Mouse (Mus musculus) heart, embryonic 10.5 days (tissue): ENCODE results near the gene Dcaf15. TPM values are rescaled to one million over a fixed set of nuclear protein-coding genes. Genes with fewer than 3 reads are reported as not detected.

ENCODE experiments used
- DNase-seq: peaks from one replicate; pipeline ENCODE4 v3.0.0-alpha.2; 2017; ENCODE audit warnings: low spot score
- H3K27ac ChIP-seq: fragments of 300-500 bp; sonication (generic); 2 replicates; pipeline ENCODE4 v1.5.1; 2016; ENCODE audit warnings: mild to moderate bottlenecking
- H3K27me3 ChIP-seq: fragments of 300-500 bp; sonication (generic); 2 replicates; pipeline ENCODE4 v1.6.1; 2016; ENCODE audit warnings: mild to moderate bottlenecking; ENCODE audit not compliant: poor library complexity, insufficient read depth, severe bottlenecking
- H3K36me3 ChIP-seq: fragments of 300-500 bp; sonication (generic); 2 replicates; pipeline ENCODE4 v1.6.1; 2016; ENCODE audit warnings: mild to moderate bottlenecking, moderate library complexity
- H3K4me1 ChIP-seq: fragments of 300-500 bp; sonication (generic); 2 replicates; pipeline ENCODE4 v1.6.1; 2016; ENCODE audit warnings: mild to moderate bottlenecking
- H3K4me3 ChIP-seq: fragments of 300-500 bp; sonication (generic); 2 replicates; pipeline ENCODE4 v1.5.1; 2016; ENCODE audit warnings: mild to moderate bottlenecking, moderate library complexity
- H3K9me3 ChIP-seq: fragments of 300-500 bp; sonication (generic); 2 replicates; pipeline ENCODE4 v1.6.1; 2016; ENCODE audit warnings: mild to moderate bottlenecking, moderate library complexity
- WGBS: fragments of 180-500 bp; shearing (Covaris S2); methylation state at CpG from one replicate; pipeline ENCODE4 v1.1.7; 2016; 5-methylcytosine and 5-hydroxymethylcytosine counted together
- polyA plus RNA-seq: library from polyadenylated mRNA; unstranded; fragments of >200 nt; fragmentation: Nextera tagmentation; extraction: Ambion mirVana; gene quantifications from 2 replicates; pipeline ENCODE4 v1.2.1, GENCODE M21; 2016

Dcaf15 gene
- polyA plus RNA-seq, 1 experiment from 2014 or later, result 14.2 TPM

DNA sequence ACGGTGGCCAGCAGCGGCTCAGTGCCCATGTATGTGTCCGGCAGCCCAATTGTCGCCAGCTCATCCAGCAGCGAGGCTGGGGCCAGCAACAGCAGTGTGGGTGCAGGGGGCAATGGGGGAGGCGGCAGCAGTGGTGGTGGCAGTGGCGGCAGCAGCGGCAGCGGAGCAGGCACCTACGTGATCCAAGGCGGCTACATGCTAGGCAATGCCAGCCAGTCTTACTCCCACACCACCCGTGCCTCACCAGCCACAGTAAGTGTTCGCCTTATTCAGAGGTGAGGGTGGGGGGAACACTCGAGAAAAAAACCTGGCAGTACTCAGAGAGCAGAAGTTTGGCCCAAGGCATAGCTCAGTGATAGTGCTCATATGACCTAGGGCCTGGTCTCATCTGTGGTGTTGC, 16.7 kb downstream of the Dcaf15 start:
- no peaks in the 10 kb centered on the region; the same call in 1 of the 2 replicates for H3K27me3 ChIP-seq
- no peaks in the 10 kb centered on the region for H3K9me3 ChIP-seq
- H3K4me1 ChIP-seq, result peaks cover 14% of the 10 kb centered on the region
- DNase-seq, result no peak
- H3K36me3 ChIP-seq, result peaks cover 88% of the 10 kb centered on the region
- H3K4me3 ChIP-seq, result no peak overlapping the region
- H3K27ac ChIP-seq, result no peak overlapping the region
- 93% methylated on average over 14 of the region's 14 CpGs for WGBS

GRCm38 (mm10) chr8:84087156-84087555, 17.4 kb downstream of the Dcaf15 start:
- 85% methylated on average over 7 of the region's 7 CpGs for WGBS
- H3K9me3 ChIP-seq, result no peaks in the 10 kb centered on the region

DNA sequence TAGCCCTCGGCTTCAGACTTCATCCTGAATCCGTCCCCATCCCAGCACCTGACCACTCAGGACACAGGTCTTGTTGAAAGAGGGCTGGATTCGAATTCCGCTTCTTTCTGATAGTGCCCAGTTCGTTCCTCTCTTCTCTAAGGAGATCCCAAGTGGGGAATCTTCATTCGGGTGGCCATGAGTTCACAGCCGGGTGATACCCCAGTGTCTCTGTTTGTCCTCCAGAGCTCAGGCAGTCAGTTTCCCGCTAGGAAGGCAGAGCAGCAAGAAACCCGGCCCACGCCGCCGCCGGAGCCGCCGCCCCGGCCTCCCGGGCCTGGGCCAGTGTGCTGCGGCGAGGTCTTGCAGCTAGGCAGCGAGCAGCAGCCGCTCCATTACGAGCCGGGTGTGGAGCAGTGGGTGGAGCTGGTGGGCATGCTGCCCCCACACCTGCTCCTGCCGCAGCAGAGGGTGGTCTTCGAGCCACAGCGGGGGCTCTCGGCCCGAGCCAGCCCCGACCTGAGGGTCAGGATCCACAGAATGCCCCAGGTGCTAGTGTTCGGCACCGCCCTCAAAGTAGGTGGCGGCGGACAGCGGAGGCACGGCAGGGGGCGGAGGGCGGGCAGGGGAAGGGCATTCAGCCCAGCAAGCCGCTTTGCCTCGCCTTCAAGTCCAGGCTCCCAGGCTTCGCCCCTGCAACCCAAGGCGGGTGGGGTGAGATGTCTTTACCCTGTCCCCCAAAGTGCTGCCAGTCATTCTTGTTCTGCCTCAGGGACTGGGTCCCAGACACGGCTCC, 20.0 kb downstream of the Dcaf15 start:
- WGBS, result 47% methylated on average over 42 of the region's 42 CpGs
- Histone ChIP-seq H3K4me1 (peaks cover 14% of the 10 kb centered on the region), H3K27me3 (no peaks in the 10 kb centered on the region; the same call in 1 of the 2 replicates), H3K9me3 (no peaks in the 10 kb centered on the region), H3K27ac (peak overlapping the region; percentile 52), H3K4me3 (peak overlapping the region; percentile 35), H3K36me3 (peaks cover 91% of the 10 kb centered on the region)
- no peak for DNase-seq

More at GRCm38 (mm10) chr8:84087156-84087555, 17.4 kb downstream of the Dcaf15 start:
- Histone ChIP-seq H3K4me3 (no peak overlapping the region), H3K36me3 (peaks cover 88% of the 10 kb centered on the region), H3K27ac (no peak overlapping the region), H3K4me1 (peaks cover 14% of the 10 kb centered on the region), H3K27me3 (no peaks in the 10 kb centered on the region; the same call in 1 of the 2 replicates)
- DNase-seq, result no peak

- Histone ChIP-seq H3K27ac (no peak overlapping the region), H3K4me1 (peaks cover 19% of the 10 kb centered on the region), H3K27me3 (no peaks in the 10 kb centered on the region; the same call in 1 of the 2 replicates), H3K36me3 (peaks cover 91% of the 10 kb centered on the region), H3K4me3 (no peak overlapping the region), H3K9me3 (no peaks in the 10 kb centered on the region)
- DNase-seq, result no peak
- 41% methylated on average over 8 of the region's 8 CpGs for WGBS
Observed at GRCm38 (mm10) chr8:84083829-84084241, 20.7 kb downstream of the Dcaf15 start.

GRCm38 (mm10) chr8:84079206-84079605, 25.4 kb downstream of the Dcaf15 start:
- WGBS, result 75% methylated on average over 5 of the region's 5 CpGs

GRCm38 (mm10) chr8:84076849-84077248, 27.7 kb downstream of the Dcaf15 start:
- H3K27ac ChIP-seq, result no peak overlapping the region
- DNase-seq, result no peak
- no peaks in the 10 kb centered on the region for H3K9me3 ChIP-seq
- H3K36me3 ChIP-seq, result peaks cover 61% of the 10 kb centered on the region
- H3K4me3 ChIP-seq, result no peak overlapping the region
- H3K4me1 ChIP-seq, result peaks cover 36% of the 10 kb centered on the region
- no peaks in the 10 kb centered on the region for H3K27me3 ChIP-seq
- 64% methylated on average over 3 of the region's 3 CpGs for WGBS

More at GRCm38 (mm10) chr8:84079206-84079605, 25.4 kb downstream of the Dcaf15 start:
- no peak for DNase-seq
- H3K27me3 ChIP-seq, result no peaks in the 10 kb centered on the region
- no peak overlapping the region for H3K27ac ChIP-seq
- peaks cover 80% of the 10 kb centered on the region for H3K36me3 ChIP-seq
- no peaks in the 10 kb centered on the region for H3K9me3 ChIP-seq
- peaks cover 27% of the 10 kb centered on the region for H3K4me1 ChIP-seq
- no peak overlapping the region for H3K4me3 ChIP-seq

- H3K27me3 ChIP-seq, result no peaks in the 10 kb centered on the region
- no peak overlapping the region for H3K4me3 ChIP-seq
- 77% methylated on average over 1 of the region's 1 CpGs for WGBS
- peaks cover 59% of the 10 kb centered on the region for H3K36me3 ChIP-seq
- H3K4me1 ChIP-seq, result peaks cover 40% of the 10 kb centered on the region
- no peaks in the 10 kb centered on the region for H3K9me3 ChIP-seq
- H3K27ac ChIP-seq, result no peak overlapping the region
- DNase-seq, result no peak
Observed at GRCm38 (mm10) chr8:84076412-84076811, 28.2 kb downstream of the Dcaf15 start.

DNA sequence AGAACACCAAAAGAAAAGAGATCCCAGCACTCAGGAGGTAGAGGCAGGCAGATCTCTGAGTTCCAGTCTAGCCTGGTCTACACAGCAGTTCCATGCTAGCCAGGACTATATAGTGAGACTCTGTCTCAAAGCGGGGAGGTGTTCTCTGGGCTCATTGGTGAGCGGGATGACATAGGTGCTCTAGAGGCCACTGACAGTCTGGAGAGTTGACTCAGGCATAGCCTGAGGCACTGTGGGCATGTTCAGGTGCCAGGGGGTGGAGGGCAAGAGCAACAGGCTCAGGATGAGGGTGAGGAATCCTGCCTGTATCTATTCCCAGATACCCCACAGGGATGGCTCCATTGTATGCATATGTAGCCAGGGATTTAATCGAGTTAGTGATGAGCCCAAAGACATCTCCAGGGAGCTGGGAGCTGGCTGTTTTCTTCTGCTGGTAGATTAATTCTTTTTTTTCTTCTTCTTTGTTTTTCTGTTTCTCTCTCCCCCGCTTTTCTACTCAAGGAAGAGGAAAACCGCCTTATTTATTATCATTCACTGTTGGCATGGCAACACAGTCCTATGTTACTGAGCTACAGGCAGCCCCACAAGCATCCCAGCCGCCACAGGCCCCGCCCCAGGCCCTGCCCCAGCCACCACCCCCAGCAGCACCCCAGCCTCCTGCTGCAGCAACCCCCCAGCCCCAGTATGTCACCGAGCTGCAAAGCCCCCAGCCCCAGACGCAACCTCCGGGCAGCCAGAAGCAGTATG, 31.2 kb downstream of the Dcaf15 start:
- peaks cover 57% of the 10 kb centered on the region for H3K4me1 ChIP-seq
- no peaks in the 10 kb centered on the region for H3K27me3 ChIP-seq
- H3K9me3 ChIP-seq, result no peaks in the 10 kb centered on the region
- no peak overlapping the region for H3K4me3 ChIP-seq
- WGBS, result 69% methylated on average over 10 of the region's 10 CpGs
- H3K36me3 ChIP-seq, result peaks cover 34% of the 10 kb centered on the region
- H3K27ac ChIP-seq, result no peak overlapping the region
- DNase-seq, result no peak

DNA sequence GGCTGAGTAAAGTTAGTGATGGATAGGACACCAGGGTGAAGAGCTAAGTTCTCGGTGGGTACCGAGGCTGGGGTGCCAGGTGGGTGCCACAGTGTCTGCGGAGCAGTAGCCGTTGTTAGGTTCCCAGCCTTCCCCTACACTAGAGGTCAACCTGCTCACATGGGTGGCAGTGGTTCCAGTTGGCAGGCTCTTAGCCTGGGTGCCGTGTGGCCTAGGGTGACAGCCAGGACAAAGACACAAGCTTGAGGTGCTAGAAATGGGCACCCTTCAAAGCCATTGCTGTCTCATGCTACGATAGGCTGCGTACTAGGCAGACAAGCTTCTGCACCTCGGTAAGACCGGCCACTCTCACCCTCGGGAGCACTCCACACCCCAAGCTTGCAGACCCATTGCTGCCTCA, 32.2 kb downstream of the Dcaf15 start:
- Histone ChIP-seq H3K27me3 (no peaks in the 10 kb centered on the region), H3K4me3 (no peak overlapping the region), H3K36me3 (peaks cover 34% of the 10 kb centered on the region), H3K27ac (no peak overlapping the region), H3K9me3 (no peaks in the 10 kb centered on the region), H3K4me1 (peaks cover 68% of the 10 kb centered on the region)
- 91% methylated on average over 10 of the region's 10 CpGs for WGBS
- no peak for DNase-seq

GRCm38 (mm10) chr8:84071921-84072320, 32.6 kb downstream of the Dcaf15 start:
- H3K4me1 ChIP-seq, result peaks cover 65% of the 10 kb centered on the region

GRCm38 (mm10) chr8:84070667-84071066, 33.9 kb downstream of the Dcaf15 start:
- no peaks in the 10 kb centered on the region for H3K27me3 ChIP-seq
- 89% methylated on average over 2 of the region's 2 CpGs for WGBS
- H3K27ac ChIP-seq, result no peak overlapping the region
- no peak for DNase-seq
- H3K4me3 ChIP-seq, result no peak overlapping the region
- peaks cover 19% of the 10 kb centered on the region for H3K36me3 ChIP-seq
- no peaks in the 10 kb centered on the region for H3K9me3 ChIP-seq
- peaks cover 56% of the 10 kb centered on the region for H3K4me1 ChIP-seq

More at GRCm38 (mm10) chr8:84071921-84072320, 32.6 kb downstream of the Dcaf15 start:
- no peaks in the 10 kb centered on the region for H3K27me3 ChIP-seq
- no peaks in the 10 kb centered on the region for H3K9me3 ChIP-seq
- no peak overlapping the region for H3K27ac ChIP-seq
- H3K36me3 ChIP-seq, result peaks cover 30% of the 10 kb centered on the region
- DNase-seq, result no peak
- 66% methylated on average over 3 of the region's 3 CpGs for WGBS
- no peak overlapping the region for H3K4me3 ChIP-seq

- Histone ChIP-seq H3K9me3 (no peaks in the 10 kb centered on the region), H3K4me3 (no peak overlapping the region), H3K36me3 (peaks cover 16% of the 10 kb centered on the region), H3K27me3 (no peaks in the 10 kb centered on the region), H3K4me1 (peaks cover 56% of the 10 kb centered on the region), H3K27ac (no peak overlapping the region)
- 84% methylated on average over 5 of the region's 5 CpGs for WGBS
- no peak for DNase-seq
Observed at GRCm38 (mm10) chr8:84070241-84070640, 34.3 kb downstream of the Dcaf15 start.

DNA sequence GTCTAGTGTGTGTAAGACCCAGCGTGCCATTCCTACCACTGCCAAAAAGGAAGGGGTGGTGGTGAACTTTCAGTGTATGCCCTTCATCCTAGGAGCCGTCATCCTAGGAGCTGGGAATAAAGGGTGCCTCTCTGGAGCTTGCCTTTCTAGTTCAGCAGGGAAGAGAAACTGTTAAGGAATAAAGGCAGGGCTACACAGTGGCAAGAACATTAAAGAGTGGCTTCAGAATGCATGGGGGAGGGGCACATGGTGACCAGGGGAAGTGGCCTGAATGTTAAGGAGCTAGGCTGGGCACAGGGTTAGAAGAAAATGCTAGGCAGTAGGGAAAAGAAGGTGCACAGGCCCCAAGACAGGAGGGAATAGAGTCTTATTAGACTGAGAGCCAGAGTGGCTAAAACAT, 34.8 kb downstream of the Dcaf15 start:
- peak overlapping the region; percentile 48; the same call in 1 of the 2 replicates for H3K27ac ChIP-seq
- no peaks in the 10 kb centered on the region for H3K27me3 ChIP-seq
- 81% methylated on average over 2 of the region's 2 CpGs for WGBS
- DNase-seq, result no peak
- peaks cover 11% of the 10 kb centered on the region for H3K36me3 ChIP-seq
- H3K4me3 ChIP-seq, result no peak overlapping the region
- H3K9me3 ChIP-seq, result no peaks in the 10 kb centered on the region
- H3K4me1 ChIP-seq, result peaks cover 56% of the 10 kb centered on the region
